Mouse (Mus musculus) ovary, postnatal 10 days (tissue): ENCODE data around the gene B230217C12Rik.
"Not testable (repeated sequence)": the region's sequence is repeated elsewhere in the genome, so short reads cannot be mapped to it uniquely, and the experiment has no call there.

Experiments
- DNase-seq: peaks from one replicate; pipeline ENCODE4 v3.0.0; 2022; ENCODE audit warnings: low spot score

The B230217C12Rik gene

DNA sequence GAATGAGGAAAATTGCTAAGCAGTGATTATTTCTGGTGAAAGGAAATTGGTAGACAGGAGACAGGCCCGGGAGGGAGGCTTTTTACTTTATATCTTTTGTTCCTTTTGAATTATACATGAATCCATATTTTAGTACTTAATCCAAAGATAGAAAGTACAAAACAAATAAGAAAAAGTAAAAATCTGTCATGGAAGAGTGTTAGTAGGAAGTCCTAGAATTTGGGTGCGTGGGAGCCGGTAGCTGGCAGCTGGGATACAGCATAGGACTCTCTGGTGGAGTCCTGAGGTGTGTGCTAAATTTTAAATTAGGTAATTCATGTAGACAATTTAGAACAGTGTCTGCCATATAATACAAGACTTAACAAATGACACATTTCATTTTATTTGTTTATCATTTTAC lies 27.0 kb downstream of the B230217C12Rik start:
- no peak for DNase-seq

- DNase-seq: not testable (repeated sequence)
Measured at GRCm38 (mm10) chr11:97872378-97872777, 31.8 kb downstream of the B230217C12Rik start.

- DNase-seq: no peak
Measured at GRCm38 (mm10) chr11:97874396-97874795, 33.8 kb downstream of the B230217C12Rik start.

DNA sequence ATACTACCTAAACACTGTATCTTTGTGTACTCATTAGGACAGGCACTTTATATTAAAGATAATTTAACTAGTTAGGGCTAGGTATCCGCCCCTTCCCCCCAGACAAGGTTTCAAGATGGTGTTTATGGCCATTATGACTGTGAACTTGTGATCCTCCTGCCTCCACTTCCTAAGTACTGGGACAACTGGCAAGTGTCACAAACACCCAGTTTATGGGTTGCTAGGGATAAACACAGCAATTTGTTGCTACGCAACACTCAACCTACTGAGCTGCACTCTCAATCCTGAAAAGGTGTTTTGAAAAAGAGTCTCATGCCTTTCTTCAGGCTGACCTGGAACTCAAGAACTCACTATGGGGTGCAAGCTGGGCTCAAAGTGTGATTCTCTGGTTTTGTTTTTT lies 36.8 kb downstream of the B230217C12Rik start:
- no peak for DNase-seq

GRCm38 (mm10) chr11:97880362-97880761 lies 39.8 kb downstream of the B230217C12Rik start:
- no peak for DNase-seq

DNA sequence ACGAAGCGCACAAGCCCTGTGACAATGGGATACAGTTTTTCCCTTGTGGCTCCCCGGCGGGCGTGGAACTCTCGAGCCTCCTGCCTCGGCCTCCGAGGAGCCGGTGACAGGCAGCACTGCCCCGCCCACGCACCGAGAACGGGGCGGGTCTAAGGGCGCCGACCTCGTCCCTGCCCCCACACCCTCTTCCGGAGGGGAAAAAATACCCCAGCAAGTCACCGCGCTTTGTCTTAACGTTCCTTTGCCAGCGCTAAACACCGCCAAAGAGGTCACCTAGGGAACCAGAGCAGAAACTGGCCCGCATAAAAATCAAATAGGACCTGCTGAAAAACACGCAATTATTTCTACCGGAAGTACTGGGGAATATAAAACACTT lies 43.0 kb downstream of the B230217C12Rik start:
- peak; percentile 25 for DNase-seq

- peak; percentile 81 for DNase-seq
Measured at GRCm38 (mm10) chr11:97883918-97884600, 43.5 kb downstream of the B230217C12Rik start, which contains the start of gene Fbxo47. TSS of gene Fbxo47 (minus strand) at chr11:97884154.

- no peak for DNase-seq
Measured at GRCm38 (mm10) chr11:97884601-97885185, 44.1 kb downstream of the B230217C12Rik start.

- DNase-seq: no peak
Measured at GRCm38 (mm10) chr11:97885296-97885915, 44.8 kb downstream of the B230217C12Rik start.

DNA sequence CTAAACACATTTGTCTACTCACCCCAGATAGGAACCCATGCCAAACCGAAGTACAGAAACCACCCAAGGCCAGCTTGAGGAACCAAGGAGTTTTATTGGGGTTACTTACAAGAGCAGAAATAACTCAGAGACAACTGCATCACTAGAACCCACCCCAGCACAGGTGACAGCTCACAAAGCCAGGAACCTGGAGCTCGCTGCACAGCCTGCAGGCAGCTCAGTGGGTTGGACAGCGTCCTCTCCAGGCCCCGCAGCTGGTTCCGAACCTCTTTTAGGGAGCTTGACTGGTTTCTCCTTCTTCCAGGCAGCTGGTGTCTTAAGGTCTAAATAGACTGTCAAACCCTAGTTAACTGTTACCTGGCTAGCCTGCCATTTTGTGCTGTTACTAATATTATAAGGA lies 51.2 kb downstream of the B230217C12Rik start:
- no peak for DNase-seq
